Mouse (Mus musculus) heart, embryonic 10.5 days (tissue): ENCODE results near the gene Asb8. TPM values are rescaled to one million over a fixed set of nuclear protein-coding genes. Genes with fewer than 3 reads are reported as not detected.

Source experiments
- DNase-seq: peaks from one replicate; pipeline ENCODE4 v3.0.0-alpha.2; 2017; ENCODE audit warnings: low spot score
- H3K27ac ChIP-seq: fragments of 300-500 bp; sonication (generic); 2 replicates; pipeline ENCODE4 v1.5.1; 2016; ENCODE audit warnings: mild to moderate bottlenecking
- H3K27me3 ChIP-seq: fragments of 300-500 bp; sonication (generic); 2 replicates; pipeline ENCODE4 v1.6.1; 2016; ENCODE audit warnings: mild to moderate bottlenecking; ENCODE audit not compliant: poor library complexity, insufficient read depth, severe bottlenecking
- H3K36me3 ChIP-seq: fragments of 300-500 bp; sonication (generic); 2 replicates; pipeline ENCODE4 v1.6.1; 2016; ENCODE audit warnings: mild to moderate bottlenecking, moderate library complexity
- H3K4me1 ChIP-seq: fragments of 300-500 bp; sonication (generic); 2 replicates; pipeline ENCODE4 v1.6.1; 2016; ENCODE audit warnings: mild to moderate bottlenecking
- H3K4me3 ChIP-seq: fragments of 300-500 bp; sonication (generic); 2 replicates; pipeline ENCODE4 v1.5.1; 2016; ENCODE audit warnings: mild to moderate bottlenecking, moderate library complexity
- H3K9me3 ChIP-seq: fragments of 300-500 bp; sonication (generic); 2 replicates; pipeline ENCODE4 v1.6.1; 2016; ENCODE audit warnings: mild to moderate bottlenecking, moderate library complexity
- WGBS: fragments of 180-500 bp; shearing (Covaris S2); methylation state at CpG from one replicate; pipeline ENCODE4 v1.1.7; 2016; 5-methylcytosine and 5-hydroxymethylcytosine counted together
- polyA plus RNA-seq: library from polyadenylated mRNA; unstranded; fragments of >200 nt; fragmentation: Nextera tagmentation; extraction: Ambion mirVana; gene quantifications from 2 replicates; pipeline ENCODE4 v1.2.1, GENCODE M21; 2016

Asb8 gene
- polyA plus RNA-seq, 1 experiment from 2014 or later = 54.9 TPM

GRCm38 (mm10) chr15:98107703-98108296 lies 57.6 kb downstream of the Asb8 start:
- Histone ChIP-seq H3K4me3 (peak overlapping the region; percentile 83), H3K36me3 (peaks cover 11% of the 10 kb centered on the region), H3K27me3 (peaks cover 4% of the 10 kb centered on the region; the same call in 1 of the 2 replicates), H3K4me1 (peaks cover 38% of the 10 kb centered on the region), H3K9me3 (no peaks in the 10 kb centered on the region), H3K27ac (peak overlapping the region; percentile 95)
- WGBS = 38% methylated on average over 11 of the region's 11 CpGs
- DNase-seq = no peak

- Histone ChIP-seq H3K4me1 (peaks cover 38% of the 10 kb centered on the region), H3K9me3 (no peaks in the 10 kb centered on the region), H3K27ac (no peak overlapping the region), H3K36me3 (peaks cover 5% of the 10 kb centered on the region; the same call in 1 of the 2 replicates), H3K27me3 (peaks cover 4% of the 10 kb centered on the region; the same call in 1 of the 2 replicates), H3K4me3 (no peak overlapping the region)
- WGBS = 83% methylated on average over 6 of the region's 6 CpGs
- DNase-seq = no peak
Observed at GRCm38 (mm10) chr15:98107230-98107629, 58.2 kb downstream of the Asb8 start.

GRCm38 (mm10) chr15:98106506-98106905 lies 58.9 kb downstream of the Asb8 start:
- Histone ChIP-seq H3K36me3 (no peaks in the 10 kb centered on the region), H3K4me1 (peaks cover 34% of the 10 kb centered on the region), H3K27me3 (peaks cover 4% of the 10 kb centered on the region; the same call in 1 of the 2 replicates), H3K9me3 (no peaks in the 10 kb centered on the region), H3K4me3 (no peak overlapping the region), H3K27ac (no peak overlapping the region)
- WGBS = 67% methylated on average over 6 of the region's 6 CpGs
- no peak for DNase-seq

- H3K27ac ChIP-seq = no peak overlapping the region
- no peak for DNase-seq
- WGBS = 80% methylated on average over 6 of the region's 6 CpGs
- peaks cover 4% of the 10 kb centered on the region; the same call in 1 of the 2 replicates for H3K27me3 ChIP-seq
- no peaks in the 10 kb centered on the region for H3K9me3 ChIP-seq
- no peaks in the 10 kb centered on the region for H3K36me3 ChIP-seq
- H3K4me1 ChIP-seq = peaks cover 2% of the 10 kb centered on the region
- no peak overlapping the region for H3K4me3 ChIP-seq
Observed at GRCm38 (mm10) chr15:98102401-98102800, 63.0 kb downstream of the Asb8 start.

- no peak overlapping the region for H3K4me3 ChIP-seq
- H3K36me3 ChIP-seq = no peaks in the 10 kb centered on the region
- H3K4me1 ChIP-seq = 0 out of 2 replicates have a peak, but pooled peaks cover 3% of the 10 kb centered on the region
- H3K9me3 ChIP-seq = no peaks in the 10 kb centered on the region
- DNase-seq = no peak
- H3K27me3 ChIP-seq = no peaks in the 10 kb centered on the region
- H3K27ac ChIP-seq = no peak overlapping the region
- WGBS = 90% methylated on average over 9 of the region's 9 CpGs
Observed at GRCm38 (mm10) chr15:98098519-98098918, 66.9 kb downstream of the Asb8 start.

GRCm38 (mm10) chr15:98096957-98097356 lies 68.5 kb downstream of the Asb8 start:
- Histone ChIP-seq H3K9me3 (no peaks in the 10 kb centered on the region), H3K27ac (no peak overlapping the region), H3K36me3 (no peaks in the 10 kb centered on the region), H3K4me3 (no peak overlapping the region), H3K4me1 (peaks cover 7% of the 10 kb centered on the region), H3K27me3 (no peaks in the 10 kb centered on the region)
- no peak for DNase-seq
- WGBS = 50% methylated on average over 3 of the region's 3 CpGs

GRCm38 (mm10) chr15:98094905-98095304 lies 70.5 kb downstream of the Asb8 start:
- no peak for DNase-seq
- peaks cover 16% of the 10 kb centered on the region for H3K4me1 ChIP-seq
- no peak overlapping the region for H3K27ac ChIP-seq
- H3K36me3 ChIP-seq = no peaks in the 10 kb centered on the region
- no peaks in the 10 kb centered on the region for H3K27me3 ChIP-seq
- 87% methylated on average over 12 of the region's 12 CpGs for WGBS
- H3K4me3 ChIP-seq = no peak overlapping the region
- H3K9me3 ChIP-seq = no peaks in the 10 kb centered on the region

- Histone ChIP-seq H3K27ac (peak within 1 kb of the TSS; percentile 97), H3K36me3 (peaks cover 5% of the 10 kb centered on the region), H3K9me3 (no peaks in the 10 kb centered on the region), H3K27me3 (no peaks in the 10 kb centered on the region), H3K4me3 (peak within 1 kb of the TSS; percentile 96), H3K4me1 (peaks cover 16% of the 10 kb centered on the region)
- peak; percentile 94 for DNase-seq
- under 1% methylated on average over 56 of the region's 58 CpGs for WGBS
Observed at GRCm38 (mm10) chr15:98093121-98094011, 72.1 kb downstream of the Asb8 start, which contains the start of gene Senp1. Senp1 (minus strand) TSS chr15:98093744.

GRCm38 (mm10) chr15:98092372-98093120 lies 72.9 kb downstream of the Asb8 start, which contains the start of gene Pfkm:
Pfkm (plus strand) TSS chr15:98092589.
- H3K27ac ChIP-seq = peak within 1 kb of the TSS; percentile 97
- H3K4me1 ChIP-seq = peaks cover 16% of the 10 kb centered on the region
- H3K36me3 ChIP-seq = peaks cover 12% of the 10 kb centered on the region
- no peak for DNase-seq
- no peaks in the 10 kb centered on the region for H3K9me3 ChIP-seq
- peak within 1 kb of the TSS; percentile 96 for H3K4me3 ChIP-seq
- under 1% methylated on average over 30 of the region's 30 CpGs for WGBS
- H3K27me3 ChIP-seq = no peaks in the 10 kb centered on the region

GRCm38 (mm10) chr15:98091841-98092240 lies 73.6 kb downstream of the Asb8 start:
- Histone ChIP-seq H3K4me1 (peaks cover 16% of the 10 kb centered on the region), H3K9me3 (no peaks in the 10 kb centered on the region), H3K4me3 (peak overlapping the region; percentile 96), H3K36me3 (peaks cover 16% of the 10 kb centered on the region), H3K27me3 (no peaks in the 10 kb centered on the region), H3K27ac (no peak overlapping the region)
- DNase-seq = no peak
- 46% methylated on average over 4 of the region's 4 CpGs for WGBS

GRCm38 (mm10) chr15:98089421-98090183 lies 75.8 kb downstream of the Asb8 start:
- Histone ChIP-seq H3K27me3 (no peaks in the 10 kb centered on the region), H3K4me3 (no peak overlapping the region), H3K9me3 (no peaks in the 10 kb centered on the region), H3K27ac (no peak overlapping the region), H3K36me3 (peaks cover 32% of the 10 kb centered on the region), H3K4me1 (peaks cover 16% of the 10 kb centered on the region)
- WGBS = 75% methylated on average over 9 of the region's 9 CpGs
- no peak for DNase-seq

GRCm38 (mm10) chr15:98088889-98089288 lies 76.5 kb downstream of the Asb8 start:
- Histone ChIP-seq H3K36me3 (peaks cover 38% of the 10 kb centered on the region), H3K27ac (no peak overlapping the region), H3K4me3 (no peak overlapping the region)

More at GRCm38 (mm10) chr15:98088889-98089288, 76.5 kb downstream of the Asb8 start:
- no peak for DNase-seq
- peaks cover 14% of the 10 kb centered on the region for H3K4me1 ChIP-seq
- no peaks in the 10 kb centered on the region for H3K27me3 ChIP-seq
- no peaks in the 10 kb centered on the region for H3K9me3 ChIP-seq
- WGBS = 100% methylated on average over 1 of the region's 1 CpGs
